Mouse (Mus musculus): ENCODE results near the gene Phka1.
"Not testable (repeated sequence)": the region's sequence is repeated elsewhere in the genome, so short reads cannot be mapped to it uniquely, and the experiment has no call there.

Gene Phka1

DNA sequence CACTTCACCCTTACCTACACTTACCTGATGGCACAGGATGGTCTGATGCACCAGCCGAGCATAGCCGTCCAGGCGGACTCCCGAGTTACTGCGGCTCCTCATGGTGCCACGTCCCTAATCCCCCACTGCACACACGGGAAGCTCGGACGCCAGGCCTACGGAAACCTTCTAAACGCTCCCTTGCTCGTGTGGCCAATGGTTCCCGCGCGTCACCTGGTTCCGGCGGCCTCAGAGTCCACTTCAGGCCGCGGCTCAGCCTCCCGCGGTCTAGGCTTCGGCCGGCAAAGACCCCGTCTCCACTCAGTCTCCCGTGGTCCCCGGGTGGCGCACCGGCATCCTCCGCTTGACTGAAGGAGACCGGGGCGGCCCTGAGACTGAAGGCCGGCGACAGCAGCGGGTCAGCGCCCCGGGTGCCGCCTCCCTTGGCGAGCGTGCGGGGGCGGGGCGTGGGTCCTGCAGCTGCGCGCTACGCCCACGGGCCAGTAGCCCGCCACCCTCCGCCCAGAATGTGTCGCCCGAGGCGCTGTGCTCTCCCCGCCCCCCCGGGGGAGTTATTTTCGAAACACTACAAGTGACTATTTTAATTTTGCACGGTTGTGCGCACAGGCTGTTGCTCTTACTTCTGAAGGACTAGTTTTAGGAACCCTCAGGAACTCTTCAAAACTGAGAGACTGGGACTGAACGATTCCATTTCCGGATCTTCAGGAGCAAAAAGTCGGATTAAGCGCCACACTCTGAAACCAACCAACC lies at the start of gene Phka1:
TSS of gene Phka1 (minus strand) at position 424 of the 750 bp plus-strand sequence.
- DNase-seq (ENCODE audit: low read depth, low spot score): peak; percentile 11

DNA sequence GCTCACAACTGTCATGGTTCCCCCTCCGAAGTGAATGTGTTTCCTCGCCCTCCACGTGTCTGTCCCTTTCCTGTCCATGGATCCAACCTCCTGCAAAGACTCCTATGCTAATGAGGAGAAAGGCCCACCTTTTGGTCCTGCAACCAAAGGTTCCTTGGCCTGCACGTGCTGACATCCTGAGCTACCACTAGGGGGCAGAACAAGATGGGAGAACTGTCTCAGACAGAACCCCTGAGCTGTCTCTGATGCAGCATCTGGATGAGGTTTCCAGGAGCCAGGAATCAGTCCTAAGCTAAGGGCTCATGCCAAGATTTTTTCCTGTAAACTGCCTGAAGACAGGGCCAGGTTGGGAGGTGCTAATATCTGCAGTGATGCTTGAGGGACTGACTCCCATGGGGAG lies 45.2 kb upstream of the Phka1 start:
- peak; percentile 1 for DNase-seq (ENCODE audit: low read depth, low spot score)

DNA sequence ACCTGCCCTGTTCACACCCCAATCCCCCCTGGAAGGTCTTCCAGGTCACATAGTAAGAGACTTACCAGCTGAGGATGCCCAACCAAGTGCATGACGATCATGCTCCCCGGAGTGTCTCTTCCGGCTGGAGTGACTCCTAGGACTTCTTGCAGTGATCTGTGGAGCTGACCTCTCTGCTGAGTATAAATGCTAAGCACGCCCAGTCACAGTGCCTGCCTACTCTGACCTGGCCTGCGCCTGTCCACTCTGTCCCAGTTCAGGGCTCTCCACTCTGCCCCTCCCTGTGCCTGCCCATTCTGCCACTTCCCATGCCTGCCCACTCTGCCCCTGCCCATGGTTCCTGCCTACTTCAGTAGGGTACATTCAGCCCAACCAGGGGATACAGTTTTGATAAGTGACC lies 42.8 kb upstream of the Phka1 start, which contains the start of gene Gm3880:
TSS of gene Gm3880 (minus strand) at position 101 of the 400 bp plus-strand sequence.
- not testable (repeated sequence) for DNase-seq (ENCODE audit: low read depth, low spot score)

DNA sequence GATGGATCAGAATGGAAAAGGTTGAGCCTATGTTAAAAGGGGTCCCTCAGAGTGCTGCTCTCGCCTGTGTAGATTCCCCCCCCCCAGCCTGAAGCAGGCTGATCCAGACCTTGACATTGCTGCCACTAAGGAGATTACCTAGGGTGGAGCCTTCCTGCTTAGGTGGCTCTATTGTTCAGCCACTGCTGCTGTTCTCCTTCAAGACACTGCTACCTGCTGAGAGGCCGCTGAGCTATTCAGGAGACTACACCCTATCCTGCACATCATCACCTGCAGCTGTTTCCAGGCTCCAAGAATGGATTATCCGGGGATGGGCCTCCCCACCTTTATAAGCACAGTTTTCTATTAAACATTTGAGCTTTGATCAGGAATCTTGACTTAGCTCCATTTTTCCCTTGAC lies 40.7 kb upstream of the Phka1 start:
- DNase-seq (ENCODE audit: low read depth, low spot score): not testable (repeated sequence)

DNA sequence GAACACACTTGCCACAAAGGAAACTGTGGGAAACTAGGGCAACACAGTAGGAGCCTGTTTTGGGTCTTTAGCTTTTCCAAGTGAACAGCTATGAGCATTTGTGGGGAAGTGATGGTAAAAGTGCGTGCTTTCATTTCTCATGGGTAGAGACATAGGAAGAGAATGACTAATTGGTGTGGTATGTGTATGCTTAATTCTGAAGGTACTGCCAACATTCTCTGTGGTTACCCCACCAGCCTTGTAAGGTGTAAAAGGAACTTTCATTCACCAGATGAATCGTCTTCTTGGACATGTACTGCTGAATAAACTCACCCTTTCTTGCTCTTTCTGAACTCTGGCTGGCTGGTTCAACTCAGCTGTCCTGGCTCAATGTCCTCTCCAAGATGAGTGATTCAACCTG lies 22.6 kb upstream of the Phka1 start:
- DNase-seq (ENCODE audit: low read depth, low spot score): no peak

DNA sequence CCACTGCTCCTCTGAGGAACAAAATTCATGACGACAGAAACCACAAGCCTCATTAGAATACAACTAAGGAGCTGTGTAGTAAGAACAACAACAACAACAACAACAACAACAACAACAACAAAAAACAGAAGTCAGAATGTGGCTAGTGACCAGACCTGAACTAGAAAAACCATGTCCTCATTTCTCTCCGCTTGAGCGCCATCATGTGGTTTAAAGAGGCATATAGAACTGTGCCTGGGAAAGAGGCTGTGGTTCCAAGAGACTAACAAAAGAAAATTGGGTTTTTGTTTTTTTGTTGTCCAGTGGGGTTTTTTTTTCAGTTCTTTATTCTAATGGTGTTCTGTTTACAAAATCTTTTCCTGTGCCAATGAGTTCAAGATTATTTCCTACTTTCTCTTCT lies 16.7 kb upstream of the Phka1 start:
- no peak for DNase-seq (ENCODE audit: low read depth, low spot score)

DNA sequence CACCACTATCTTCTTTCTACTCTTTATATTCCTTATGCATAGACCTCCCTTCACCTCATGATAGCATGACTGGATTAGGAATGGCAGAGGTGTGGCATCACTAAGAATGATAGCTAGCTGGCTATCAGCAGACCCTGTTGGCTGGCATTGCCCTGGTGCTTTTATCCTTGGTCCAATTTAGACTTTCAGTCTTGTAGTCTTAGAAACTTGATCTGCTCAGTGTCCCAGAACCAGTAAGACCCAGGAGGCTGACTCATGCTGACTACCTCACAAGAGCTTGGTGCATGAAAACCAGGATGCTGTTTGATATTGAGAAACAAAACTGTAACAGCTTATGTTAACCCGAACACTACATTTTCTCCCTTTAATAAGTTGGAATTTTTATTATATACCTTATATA lies 1.6 kb upstream of the Phka1 start:
- no peak for DNase-seq (ENCODE audit: low read depth, low spot score)

DNA sequence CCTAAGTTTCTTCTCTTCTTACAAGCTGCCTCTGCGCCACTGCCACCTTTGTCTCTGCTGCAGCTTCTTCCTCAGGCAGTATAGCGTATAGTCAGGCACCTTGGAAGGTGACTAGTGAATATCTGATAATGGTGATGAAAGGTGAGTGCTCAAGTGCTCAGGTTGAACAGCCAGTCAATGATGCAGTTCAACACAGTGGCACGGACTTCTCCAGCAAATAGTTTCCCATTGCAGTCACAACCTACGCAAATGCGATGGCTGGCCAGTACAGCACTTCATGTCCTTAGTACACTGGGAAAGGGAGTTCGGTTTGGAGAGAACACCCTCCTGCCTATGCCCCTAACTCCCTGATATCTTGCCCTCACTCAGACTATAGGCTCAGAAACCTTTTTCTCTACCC lies 1.1 kb upstream of the Phka1 start:
- no peak for DNase-seq (ENCODE audit: low read depth, low spot score)

DNA sequence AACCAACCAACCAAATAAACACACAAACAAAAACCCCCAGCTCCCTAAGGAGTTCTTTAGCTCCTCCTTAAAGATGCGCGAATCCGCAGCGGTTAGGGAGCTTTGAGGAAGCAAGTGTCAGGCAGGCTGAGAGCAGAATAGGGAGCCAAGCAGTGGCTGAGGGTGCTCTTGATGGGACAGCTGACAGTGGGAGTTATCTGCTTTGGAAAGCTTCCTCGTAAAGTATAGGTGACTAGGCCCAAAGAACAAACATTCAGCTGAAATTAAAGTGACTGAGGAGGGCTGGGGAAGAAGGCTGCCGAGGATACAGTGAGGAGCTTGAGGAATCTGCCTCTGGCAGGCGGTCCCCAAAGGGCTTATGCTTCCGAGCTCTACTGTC lies 516 bp upstream of the Phka1 start:
- no peak for DNase-seq (ENCODE audit: low read depth, low spot score)

DNA sequence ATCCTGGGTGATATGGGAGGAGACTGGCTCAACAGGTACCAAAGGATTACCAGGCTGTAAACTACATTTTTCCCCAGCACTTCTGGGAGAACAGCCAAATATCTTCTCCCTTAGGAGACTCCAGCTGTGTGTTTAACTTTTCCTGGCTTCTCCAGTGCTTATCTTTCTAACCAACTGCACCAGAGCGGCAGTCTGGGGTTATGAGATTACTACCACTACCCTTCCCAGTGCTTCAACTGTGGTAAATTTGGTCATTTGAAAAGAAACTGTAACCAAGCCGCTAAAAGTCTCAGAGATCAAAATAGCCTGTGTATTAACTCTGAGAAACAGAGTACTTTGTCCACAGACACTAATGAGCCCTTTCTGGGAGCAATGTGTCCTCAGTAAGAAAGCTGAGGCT lies 42.8 kb downstream of the Phka1 start:
- DNase-seq (ENCODE audit: low read depth, low spot score): no peak

DNA sequence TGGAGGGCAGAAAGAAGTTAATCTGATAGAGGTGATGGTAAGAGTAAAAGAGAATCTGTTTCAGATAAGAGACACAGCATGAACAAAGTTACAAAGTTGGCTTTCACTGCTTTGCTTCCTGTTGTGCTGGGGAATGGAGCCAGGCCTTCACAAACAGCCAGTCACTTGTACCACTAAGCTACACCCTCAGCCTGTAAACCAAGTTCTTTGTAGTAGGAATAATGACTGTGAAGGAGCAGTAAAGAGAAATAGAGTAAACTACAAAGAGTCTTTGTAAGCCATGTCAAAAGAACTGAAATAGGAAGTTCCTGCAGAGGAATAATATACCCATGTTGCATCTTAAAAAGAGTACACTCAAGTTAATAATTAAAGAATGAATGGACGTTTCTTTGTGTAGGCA lies 55.5 kb downstream of the Phka1 start:
- DNase-seq (ENCODE audit: low read depth, low spot score): no peak

DNA sequence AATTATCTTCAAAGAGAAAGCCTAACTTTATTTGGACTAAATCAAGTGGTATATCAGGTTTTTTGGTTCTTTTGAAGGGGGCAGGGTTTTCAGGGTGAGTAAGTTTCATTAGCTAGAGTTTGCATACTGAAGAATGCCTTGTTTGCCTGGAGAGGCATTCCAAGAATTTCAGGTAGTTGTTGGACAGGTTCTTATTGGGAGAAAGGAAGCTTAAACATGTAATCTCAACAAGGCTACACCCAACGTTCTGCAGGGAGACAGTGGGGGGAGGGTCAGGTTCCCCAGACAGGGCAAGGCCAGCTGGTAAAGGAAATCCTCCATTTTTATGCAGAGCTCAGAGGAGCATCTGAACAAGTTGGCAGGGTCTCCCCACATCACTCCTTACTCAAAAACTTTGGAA lies 72.9 kb downstream of the Phka1 start:
- no peak for DNase-seq (ENCODE audit: low read depth, low spot score)

DNA sequence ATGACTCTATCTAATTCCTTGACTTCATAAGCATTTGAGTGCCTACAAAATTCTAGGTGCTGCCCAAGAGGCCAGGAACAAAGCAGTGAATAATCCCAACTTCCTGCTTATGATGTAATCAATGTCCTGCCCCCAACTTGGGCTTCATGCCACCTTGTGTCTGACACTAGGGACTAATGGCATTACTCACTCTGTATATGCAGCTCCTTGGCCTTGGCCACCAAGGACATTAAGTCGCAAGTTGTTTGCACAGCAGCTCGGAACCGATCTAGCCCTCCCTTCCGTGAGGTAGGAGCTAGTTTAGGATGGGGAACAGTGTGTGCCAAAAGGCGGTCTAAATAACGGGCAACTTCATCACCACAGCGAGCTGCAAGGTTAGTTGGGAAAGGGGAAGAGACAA lies 87.1 kb downstream of the Phka1 start:
- no peak for DNase-seq (ENCODE audit: low read depth, low spot score)

DNA sequence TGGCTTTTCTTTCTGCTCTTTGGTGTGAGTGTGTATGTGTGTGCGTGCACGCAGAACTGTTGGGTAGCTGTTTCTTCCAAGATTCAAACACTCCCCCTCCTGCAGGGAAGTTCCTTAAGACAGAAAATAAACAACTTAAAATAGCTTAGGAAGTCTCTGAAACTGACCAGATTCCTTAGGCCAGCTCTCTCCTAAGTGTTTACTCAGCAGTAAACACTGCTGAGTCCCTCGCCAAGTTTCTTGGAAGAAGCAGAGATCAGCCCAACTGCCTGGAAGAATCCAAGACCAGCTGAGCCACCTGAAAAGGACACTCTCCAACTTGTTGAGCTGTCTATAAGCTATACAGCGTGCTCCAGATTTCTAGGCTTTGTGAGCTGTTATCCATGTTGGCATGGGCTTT lies 134.8 kb downstream of the Phka1 start:
- DNase-seq (ENCODE audit: low read depth, low spot score): no peak

DNA sequence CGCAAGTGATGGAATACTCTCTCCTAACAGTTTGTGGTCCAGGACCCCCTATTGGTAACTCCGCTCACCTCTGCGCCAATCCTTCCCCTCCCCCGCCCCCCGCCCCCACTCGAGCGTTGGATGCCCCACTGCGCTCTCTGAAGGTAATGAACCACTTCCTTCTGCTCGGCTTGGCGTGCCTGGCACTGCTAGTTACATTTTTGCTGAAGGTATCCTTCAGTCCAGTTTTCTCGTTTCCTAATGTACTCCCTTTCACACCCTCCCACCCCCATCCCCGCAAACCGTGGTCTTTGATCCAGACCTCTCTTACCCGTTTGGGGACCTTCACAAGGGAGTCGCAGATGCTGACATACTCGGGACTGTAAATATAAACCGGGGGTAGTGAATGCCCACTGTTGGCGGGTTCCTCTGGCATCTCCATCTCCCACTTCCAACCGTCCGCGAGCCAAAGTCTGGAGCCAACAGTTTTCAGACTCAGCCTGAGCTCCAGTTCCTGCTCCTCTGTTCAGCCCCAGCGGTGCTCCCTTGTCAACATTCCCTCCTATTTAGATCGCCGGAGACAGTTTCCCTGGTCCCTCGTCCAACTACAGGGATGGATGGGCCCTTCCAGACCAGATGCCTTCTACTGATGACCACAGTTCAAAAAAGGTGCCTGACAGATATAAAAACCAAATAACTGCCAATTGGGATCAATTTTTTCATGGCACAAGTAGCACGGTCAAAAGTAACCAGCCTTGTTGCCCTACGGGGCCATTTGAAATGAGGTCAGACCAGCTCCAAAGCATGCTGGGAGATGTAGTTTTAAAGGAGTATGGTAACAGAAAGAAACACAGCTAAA lies 139.2 kb downstream of the Phka1 start, which contains the start of gene Hdac8:
TSS of gene Hdac8 (minus strand) at position 716 of the 838 bp plus-strand sequence.
- DNase-seq (ENCODE audit: low read depth, low spot score): peak; percentile 58

DNA sequence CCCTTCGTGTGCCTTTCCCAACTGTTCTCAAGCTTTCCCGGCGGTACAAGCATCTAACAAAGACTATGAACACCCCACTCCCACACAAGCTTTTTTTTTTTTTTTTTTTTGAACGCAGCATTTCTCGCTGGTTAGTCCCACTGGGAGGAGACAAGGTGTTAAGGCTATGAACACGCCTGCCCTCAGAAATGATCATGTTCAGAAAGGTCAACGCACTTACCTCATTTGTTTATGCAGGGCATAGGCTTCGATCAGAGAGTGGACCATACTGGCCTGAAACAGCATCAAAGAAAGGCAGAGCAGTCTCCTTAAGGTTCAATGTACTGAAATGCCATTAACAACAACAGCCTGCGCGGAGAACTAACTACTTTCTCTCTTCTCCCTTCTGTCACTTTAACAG lies 139.9 kb downstream of the Phka1 start:
- DNase-seq (ENCODE audit: low read depth, low spot score): no peak

DNA sequence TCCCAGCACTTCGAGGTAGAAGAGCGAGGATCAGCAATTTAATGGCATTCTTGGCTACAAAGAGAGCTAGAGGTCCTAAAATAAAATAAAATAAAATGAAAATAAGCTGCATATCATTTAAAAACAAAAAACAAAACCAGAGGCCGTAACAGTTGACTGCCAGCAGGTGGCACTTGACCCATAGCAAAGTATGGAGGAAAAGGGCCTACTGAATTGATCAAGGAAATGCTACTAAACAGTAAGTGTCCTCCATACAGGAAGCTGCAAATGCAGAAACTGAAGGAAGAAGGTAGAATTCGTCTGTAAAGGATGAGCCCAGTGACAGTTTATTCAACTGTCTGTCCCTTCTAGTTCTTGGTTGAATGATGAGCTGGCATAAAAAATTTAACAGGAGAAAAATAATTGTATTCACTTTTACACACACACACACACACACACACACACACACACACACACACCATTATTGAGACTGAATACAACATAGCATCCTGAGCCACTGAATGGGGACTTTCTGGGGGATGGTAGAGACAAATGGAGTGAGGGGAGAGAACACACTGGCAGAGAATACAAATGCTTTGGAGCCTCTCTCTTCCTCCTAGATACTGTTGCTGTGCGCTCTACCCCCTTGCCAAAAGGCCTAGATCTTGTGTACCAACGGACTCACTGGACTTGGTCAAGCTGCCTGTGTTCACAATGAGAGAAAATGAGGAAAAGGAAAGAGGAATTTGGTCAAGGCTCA lies 149.9 kb downstream of the Phka1 start:
- DNase-seq (ENCODE audit: low read depth, low spot score): no peak

DNA sequence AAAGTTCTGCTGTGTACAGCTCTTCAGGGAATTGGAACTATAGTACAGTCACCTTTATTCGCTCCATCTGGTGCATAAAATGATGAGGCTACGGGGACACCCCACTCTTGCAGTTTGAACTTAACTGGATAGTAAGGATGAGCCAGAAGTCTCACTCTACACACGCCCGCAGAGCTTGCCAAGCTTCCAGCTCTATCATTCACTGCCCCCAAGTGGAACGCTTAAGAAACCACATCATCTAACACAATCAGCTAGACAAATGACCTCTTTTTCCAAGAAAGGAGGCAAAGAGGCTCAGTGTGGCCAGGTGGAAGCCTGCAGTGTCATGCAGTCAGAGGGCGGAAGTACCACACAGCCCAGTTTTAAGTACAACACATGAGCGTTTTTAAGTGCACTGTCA lies 158.5 kb downstream of the Phka1 start:
- DNase-seq (ENCODE audit: low read depth, low spot score): no peak

DNA sequence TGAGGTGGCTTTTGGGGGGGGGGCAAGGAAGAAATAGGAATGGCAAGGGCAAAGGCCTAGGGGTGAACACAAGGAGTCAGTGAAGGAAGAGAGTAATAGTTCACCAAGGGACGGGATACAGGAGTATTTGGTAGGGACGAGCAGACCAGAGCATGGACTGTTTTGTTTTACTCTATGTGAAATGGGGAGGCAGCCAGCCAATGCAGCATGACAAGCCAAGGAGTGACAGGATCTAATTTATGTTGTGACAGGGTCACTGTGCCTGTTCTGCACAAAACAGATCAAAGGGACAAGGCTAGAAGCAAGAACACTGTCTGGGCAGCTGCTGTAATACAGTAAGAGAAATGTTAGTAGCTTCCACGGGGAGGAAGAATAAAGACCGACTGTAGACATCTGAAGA lies 164.4 kb downstream of the Phka1 start:
- no peak for DNase-seq (ENCODE audit: low read depth, low spot score)

DNA sequence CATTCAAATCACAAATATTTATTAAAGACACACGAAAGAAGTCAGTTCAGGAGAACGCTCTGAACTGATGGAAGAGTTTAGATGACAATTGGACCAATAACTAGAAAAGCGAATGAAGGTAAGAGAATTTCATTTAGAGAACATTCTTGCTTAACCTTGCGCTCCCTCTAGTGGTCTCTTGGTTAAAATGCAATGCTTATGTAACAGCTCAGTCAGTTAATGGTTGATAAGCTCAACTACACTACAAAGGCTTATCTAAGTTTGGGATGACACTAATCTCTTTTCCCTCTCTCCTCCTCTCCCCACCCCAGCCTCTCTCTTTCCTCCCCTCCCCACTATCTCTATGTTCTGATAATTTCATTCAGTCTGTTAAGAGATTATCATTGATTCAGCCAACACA lies 165.1 kb downstream of the Phka1 start:
- peak; percentile 27 for DNase-seq (ENCODE audit: low read depth, low spot score)

DNA sequence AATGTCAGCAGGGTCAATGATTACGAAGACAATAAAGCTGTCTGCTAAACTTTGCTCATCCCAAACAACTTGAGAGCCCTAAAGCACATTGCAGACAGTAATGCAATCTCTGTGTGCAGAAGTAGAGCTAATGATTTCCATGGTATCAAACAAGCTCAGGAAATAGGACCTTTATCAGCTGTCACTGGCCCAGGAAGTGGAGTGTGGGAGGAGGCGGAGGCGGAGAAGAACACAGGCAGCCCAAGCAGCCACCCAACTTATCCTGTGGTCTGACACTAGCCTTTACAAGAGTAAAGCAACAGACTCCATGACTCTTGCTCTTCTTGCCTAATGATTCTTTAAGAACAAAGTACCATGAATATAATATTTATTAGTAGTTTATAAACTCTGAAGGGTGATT lies 165.6 kb downstream of the Phka1 start:
- no peak for DNase-seq (ENCODE audit: low read depth, low spot score)

DNA sequence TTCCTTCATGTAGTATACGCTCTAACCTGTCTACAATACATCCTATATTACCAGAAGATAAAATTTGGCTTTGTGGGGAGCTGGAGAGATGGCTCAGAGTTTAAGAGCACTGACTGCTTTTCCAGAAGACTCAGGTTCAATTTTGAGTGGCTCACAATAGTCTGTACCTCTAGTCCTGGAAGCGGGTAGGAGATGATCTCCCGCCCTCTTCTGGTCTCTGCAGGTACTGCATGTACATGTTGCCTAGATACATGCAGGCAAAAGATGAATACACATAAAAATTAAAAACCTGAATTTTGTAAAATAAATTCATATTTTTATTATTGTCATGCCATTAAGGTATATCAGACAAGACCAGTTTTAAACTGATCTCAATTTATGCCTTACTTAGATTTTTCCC lies 167.3 kb downstream of the Phka1 start:
- DNase-seq (ENCODE audit: low read depth, low spot score): peak; percentile 34

Data from telencephalon, adult 2 months (tissue).